Mouse (Mus musculus): Measurements from ENCODE around the gene Itch. TPM values are rescaled to one million over a fixed set of nuclear protein-coding genes. Genes with fewer than 3 reads are reported as not detected.
A peak's percentile ranks its signal among the peaks of the same experiment; 100 is the strongest.
"Not testable (repeated sequence)": the region's sequence is repeated elsewhere in the genome, so short reads cannot be mapped to it uniquely, and the experiment has no call there.

Itch gene
- polyA plus RNA-seq, 1 experiment, result 13.9 TPM

- WGBS, result 92% methylated on average over 5 of the region's 5 CpGs
- DNase-seq (ENCODE audit: low read depth, low spot score), result no peak
These were observed 7.7 kb downstream of the Itch start for GRCm38 (mm10) chr2:155140986-155141385.

GRCm38 (mm10) chr2:155142025-155142555 lies 8.8 kb downstream of the Itch start:
- no peak for DNase-seq (ENCODE audit: low read depth, low spot score)

GRCm38 (mm10) chr2:155149296-155149695 lies 16.0 kb downstream of the Itch start:
- DNase-seq (ENCODE audit: low read depth, low spot score), result not testable (repeated sequence)

- no peak for DNase-seq (ENCODE audit: low read depth, low spot score)
These were observed 74.1 kb downstream of the Itch start for GRCm38 (mm10) chr2:155207419-155207818.

GRCm38 (mm10) chr2:155223145-155223544 lies 89.8 kb downstream of the Itch start:
- 70% methylated on average over 2 of the region's 2 CpGs for WGBS
- no peak for DNase-seq (ENCODE audit: low read depth, low spot score)

More at GRCm38 (mm10) chr2:155207419-155207818, 74.1 kb downstream of the Itch start:
- 77% methylated on average over 2 of the region's 2 CpGs for WGBS

GRCm38 (mm10) chr2:155224721-155225120 lies 91.4 kb downstream of the Itch start:
- no peak for DNase-seq (ENCODE audit: low read depth, low spot score)
- 72% methylated on average over 7 of the region's 7 CpGs for WGBS

- DNase-seq (ENCODE audit: low read depth, low spot score), result no peak
- 5% methylated on average over 13 of the region's 13 CpGs for WGBS
These were observed 102.5 kb downstream of the Itch start for GRCm38 (mm10) chr2:155235746-155236361.

- peak; percentile 97 for DNase-seq (ENCODE audit: low read depth, low spot score)
- under 1% methylated on average over 50 of the region's 50 CpGs for WGBS
These were observed 103.2 kb downstream of the Itch start, which contains the start of gene Dynlrb1 for GRCm38 (mm10) chr2:155236362-155236992. Gene Dynlrb1, plus strand, starts transcription at chr2:155236533.

- no peak for DNase-seq (ENCODE audit: low read depth, low spot score)
- 3% methylated on average over 4 of the region's 4 CpGs for WGBS
These were observed 104.0 kb downstream of the Itch start for GRCm38 (mm10) chr2:155237276-155237675.

GRCm38 (mm10) chr2:155240915-155241314 lies 107.6 kb downstream of the Itch start:
- WGBS, result 38% methylated on average over 4 of the region's 4 CpGs
- DNase-seq (ENCODE audit: low read depth, low spot score), result no peak

- 54% methylated on average over 7 of the region's 7 CpGs for WGBS
- DNase-seq (ENCODE audit: low read depth, low spot score), result no peak
These were observed 109.1 kb downstream of the Itch start for GRCm38 (mm10) chr2:155242296-155242855.

- no peak for DNase-seq (ENCODE audit: low read depth, low spot score)
These were observed 112.9 kb downstream of the Itch start for GRCm38 (mm10) chr2:155246231-155246630.

GRCm38 (mm10) chr2:155248206-155248605 lies 114.9 kb downstream of the Itch start:
- 65% methylated on average over 1 of the region's 1 CpGs for WGBS
- no peak for DNase-seq (ENCODE audit: low read depth, low spot score)

More at GRCm38 (mm10) chr2:155246231-155246630, 112.9 kb downstream of the Itch start:
- 90% methylated on average over 4 of the region's 4 CpGs for WGBS

- no peak for DNase-seq (ENCODE audit: low read depth, low spot score)
- WGBS, result 73% methylated on average over 2 of the region's 2 CpGs
These were observed 115.4 kb downstream of the Itch start for GRCm38 (mm10) chr2:155248718-155249117.

GRCm38 (mm10) chr2:155249588-155249987 lies 116.3 kb downstream of the Itch start:
- no peak for DNase-seq (ENCODE audit: low read depth, low spot score)
- WGBS, result 88% methylated on average over 5 of the region's 5 CpGs

GRCm38 (mm10) chr2:155265526-155265925 lies 132.2 kb downstream of the Itch start:
- DNase-seq (ENCODE audit: low read depth, low spot score), result no peak
- 90% methylated on average over 6 of the region's 6 CpGs for WGBS

- no peak for DNase-seq (ENCODE audit: low read depth, low spot score)
- 71% methylated on average over 5 of the region's 5 CpGs for whole genome bisulfite sequencing
These were observed 133.6 kb downstream of the Itch start for GRCm38 (mm10) chr2:155266896-155267295.

- DNase-seq (ENCODE audit: low read depth, low spot score), result no peak
- WGBS, result 85% methylated on average over 6 of the region's 6 CpGs
These were observed 138.6 kb downstream of the Itch start for GRCm38 (mm10) chr2:155271957-155272356.

GRCm38 (mm10) chr2:155272396-155273170 lies 139.3 kb downstream of the Itch start:
- 63% methylated on average over 10 of the region's 10 CpGs for WGBS
- DNase-seq (ENCODE audit: low read depth, low spot score), result no peak

- WGBS, result 86% methylated on average over 8 of the region's 8 CpGs
- DNase-seq (ENCODE audit: low read depth, low spot score), result no peak
These were observed 140.3 kb downstream of the Itch start for GRCm38 (mm10) chr2:155273603-155274002.
